Mouse (Mus musculus): ENCODE data around the gene Rasgrp3. TPM values are rescaled to one million over a fixed set of nuclear protein-coding genes. Genes with fewer than 3 reads are reported as not detected.

Rasgrp3 gene
- polyA plus RNA-seq, 1 experiment from 2014 or later: 8.2 TPM

- under 1% methylated on average over 56 of the region's 56 CpGs for WGBS
- Histone ChIP-seq H3K4me2 (peak within 1 kb of the TSS; percentile 80), H3K9ac (peak within 1 kb of the TSS; percentile 82), H3K4me1 (replicated peaks) (peaks cover 20% of the 10 kb centered on the region), H3K27ac (peak within 1 kb of the TSS; percentile 76), H3K27me3 (no peaks in the 10 kb centered on the region), H3K9me3 (no peaks in the 10 kb centered on the region), H3K36me3 (peaks cover 7% of the 10 kb centered on the region), H3K4me3 (peak within 1 kb of the TSS; percentile 85)
- peak; percentile 99 for ATAC-seq (ENCODE audit: low FRiP score)
These were observed 116.1 kb downstream of the Rasgrp3 start, which contains the start of gene Fam98a for GRCm38 (mm10) chr17:75551512-75552400. Fam98a (minus strand) TSS chr17:75551946.

GRCm38 (mm10) chr17:75557031-75557430 is 121.3 kb downstream of the Rasgrp3 start:
- ATAC-seq (ENCODE audit: low FRiP score): no peak
- Histone ChIP-seq H3K4me1 (replicated peaks) (no peaks in the 10 kb centered on the region), H3K27ac (no peak overlapping the region), H3K9ac (no peak overlapping the region), H3K4me3 (no peak overlapping the region), H3K4me2 (no peak overlapping the region), H3K36me3 (no peaks in the 10 kb centered on the region), H3K9me3 (no peaks in the 10 kb centered on the region), H3K27me3 (no peaks in the 10 kb centered on the region)
- WGBS: 22% methylated on average over 3 of the region's 3 CpGs

- Histone ChIP-seq H3K9ac (no peak overlapping the region), H3K4me3 (no peak overlapping the region), H3K27me3 (no peaks in the 10 kb centered on the region), H3K9me3 (no peaks in the 10 kb centered on the region), H3K4me1 (replicated peaks) (no peaks in the 10 kb centered on the region), H3K27ac (no peak overlapping the region), H3K4me2 (no peak overlapping the region), H3K36me3 (no peaks in the 10 kb centered on the region)
- ATAC-seq (ENCODE audit: low FRiP score): no peak
- 92% methylated on average over 2 of the region's 2 CpGs for WGBS
These were observed 122.3 kb downstream of the Rasgrp3 start for GRCm38 (mm10) chr17:75558041-75558440.

- no peaks in the 10 kb centered on the region for H3K27me3 ChIP-seq
- no peaks in the 10 kb centered on the region for H3K36me3 ChIP-seq
- peak; percentile 59; the same call in 1 of the 2 replicates for ATAC-seq (ENCODE audit: low FRiP score)
- 70% methylated on average over 7 of the region's 7 CpGs for WGBS
- H3K9me3 ChIP-seq: no peaks in the 10 kb centered on the region
- no peaks in the 10 kb centered on the region for H3K4me1 ChIP-seq (replicated peaks)
- no peak overlapping the region for H3K4me2 ChIP-seq
- H3K9ac ChIP-seq: no peak overlapping the region
- H3K27ac ChIP-seq: no peak overlapping the region
- no peak overlapping the region for H3K4me3 ChIP-seq
These were observed 139.9 kb downstream of the Rasgrp3 start for GRCm38 (mm10) chr17:75575608-75576007.

Other genes starting within 250 kb of the Rasgrp3 start
- gene Fam98a, start 116.0 kb downstream of the Rasgrp3 start, polyA plus RNA-seq (2015; fragmentation: Nextera tagmentation; extraction: Ambion mirVana): 29.9 and 30.5 TPM in 2 replicates

Measured in hindbrain, embryonic 13.5 days (tissue).